Mouse (Mus musculus) MEL (cell line): ENCODE measurements at regions not wholly inside any gene's neighbourhood (a gene's known extent, or its start where the extent isn't known, plus 50 kb on each side); places are given as distances from the start of the nearest gene placed in this dataset.

Source experiments
- CHD2 ChIP-seq: IDR thresholded peaks from 2 replicates; pipeline ENCODE4 v1.6.1; 2011; ENCODE audit warnings: low read length, improper control_type of control experiment
- CTCF ChIP-seq, 3 experiments: IDR thresholded peaks in 2 of 3; conservative IDR thresholded peaks in 1 of 3; 2 replicates each; pipeline ENCODE4 v1.5.1; 2011 to 2012; ENCODE audit warnings: low read length in 3 of 3, low read depth in 2 of 3, mild to moderate bottlenecking in 2 of 3, improper control_type of control experiment in 1 of 3, inconsistent platforms in 1 of 3, mixed read lengths in 1 of 3, moderate library complexity in 1 of 3; ENCODE audit not compliant: control insufficient read depth in 1 of 3, insufficient read depth in 1 of 3, poor library complexity in 1 of 3, severe bottlenecking in 1 of 3
- ETS1 ChIP-seq: IDR thresholded peaks from 2 replicates; pipeline ENCODE4 v1.6.1; 2012; ENCODE audit warnings: low read depth, mild to moderate bottlenecking, inconsistent platforms, low read length, improper control_type of control experiment, moderate library complexity
- GATA1 ChIP-seq: IDR thresholded peaks from 2 replicates; pipeline ENCODE4 v1.6.1; 2011; ENCODE audit warnings: low read depth, low read length, improper control_type of control experiment
- HCFC1 ChIP-seq: IDR thresholded peaks from 2 replicates; pipeline ENCODE4 v1.6.1; 2012; ENCODE audit warnings: low read depth, mild to moderate bottlenecking, inconsistent platforms, low read length, improper control_type of control experiment, moderate library complexity
- NELFE ChIP-seq: IDR thresholded peaks from 2 replicates; pipeline ENCODE4 v1.6.1; 2011; ENCODE audit warnings: low read depth, low read length, improper control_type of control experiment
- NRF1 ChIP-seq: IDR thresholded peaks from 2 replicates; pipeline ENCODE4 v1.6.1; 2014; ENCODE audit warnings: low read depth, mild to moderate bottlenecking, inconsistent platforms, low read length, improper control_type of control experiment, moderate library complexity; ENCODE audit not compliant: poor library complexity, insufficient read depth, severe bottlenecking
- POLR2A ChIP-seq, 2 experiments: IDR thresholded peaks; 2 replicates each; pipeline ENCODE4 v1.6.1; 2011 to 2012; ENCODE audit warnings: low read length in 2 of 2, mild to moderate bottlenecking in 2 of 2, control low read depth in 1 of 2, improper control_type of control experiment in 1 of 2, low read depth in 1 of 2, moderate library complexity in 1 of 2; ENCODE audit not compliant: control insufficient read depth in 1 of 2, insufficient read depth in 1 of 2, poor library complexity in 1 of 2
- RCOR1 ChIP-seq: IDR thresholded peaks from 2 replicates; pipeline ENCODE4 v1.6.1; 2012; ENCODE audit warnings: low read depth, mild to moderate bottlenecking, inconsistent platforms, low read length, improper control_type of control experiment
- UBTF ChIP-seq: IDR thresholded peaks from 2 replicates; pipeline ENCODE4 v1.6.1; 2012; ENCODE audit warnings: low read depth, mild to moderate bottlenecking, inconsistent platforms, low read length, improper control_type of control experiment, moderate library complexity, borderline replicate concordance; ENCODE audit not compliant: insufficient read depth
- ZC3H11A ChIP-seq: IDR thresholded peaks from 2 replicates; pipeline ENCODE4 v1.6.1; 2012; ENCODE audit warnings: low read depth, mild to moderate bottlenecking, inconsistent platforms, low read length, improper control_type of control experiment
- ZKSCAN1 ChIP-seq: IDR thresholded peaks from 2 replicates; pipeline ENCODE4 v1.6.1; 2012; ENCODE audit warnings: low read depth, mild to moderate bottlenecking, inconsistent platforms, low read length, improper control_type of control experiment, moderate library complexity
- ZNF384 ChIP-seq: IDR thresholded peaks from 2 replicates; pipeline ENCODE4 v1.6.1; 2012; ENCODE audit warnings: low read depth, mild to moderate bottlenecking, inconsistent platforms, low read length, improper control_type of control experiment

- TF ChIP-seq GATA1 (no peak), HCFC1 (no peak), ZNF384 (no peak), CHD2 (no peak), CTCF (IDR thresholded peaks at IDR 0.05 in 2 of 3, conservative IDR thresholded peaks at IDR 0.05 in 1 of 3; ENCODE audit: control insufficient read depth in 1 of 3, insufficient read depth in 1 of 3, low read depth in 2 of 3, low read length in 3 of 3, poor library complexity in 1 of 3, severe bottlenecking in 1 of 3) (no peak), RCOR1 (no peak), ZC3H11A (no peak), NRF1 (no peak), UBTF (no peak), POLR2A (IDR thresholded peaks at IDR 0.05; ENCODE audit: control insufficient read depth in 1 of 2, insufficient read depth in 1 of 2, low read depth in 1 of 2, low read length in 2 of 2, poor library complexity in 1 of 2) (no peak), ETS1 (no peak), NELFE (no peak), ZKSCAN1 (no peak)
These were observed 870.7 kb downstream of the Tbl1xr1 start for GRCm38 (mm10) chr3:22947181-22947580.
